Mouse (Mus musculus) heart, postnatal 25 days (tissue): ENCODE data around the gene Kat5. TPM values are rescaled to one million over a fixed set of nuclear protein-coding genes. Genes with fewer than 3 reads are reported as not detected.
A peak's percentile ranks its signal among the peaks of the same experiment; 100 is the strongest.

Source experiments
- DNase-seq: peaks from one replicate; pipeline ENCODE4 v3.0.0; 2022; ENCODE audit warnings: low spot score
- intact Hi-C: fragments of 180-260 bp; cut with DNase I; formaldehyde crosslinking; loops from one replicate; pipeline ENCODE4 v1.15.1; 2025
- total RNA-seq, 2 experiments: library from RNA; stranded (reverse); gene quantifications; 2 replicates each; pipeline ENCODE4 v1.2.3; 2021

Gene Kat5
- total RNA-seq, result 10 to 100 TPM; 24.8 to 26.5 TPM

DNA sequence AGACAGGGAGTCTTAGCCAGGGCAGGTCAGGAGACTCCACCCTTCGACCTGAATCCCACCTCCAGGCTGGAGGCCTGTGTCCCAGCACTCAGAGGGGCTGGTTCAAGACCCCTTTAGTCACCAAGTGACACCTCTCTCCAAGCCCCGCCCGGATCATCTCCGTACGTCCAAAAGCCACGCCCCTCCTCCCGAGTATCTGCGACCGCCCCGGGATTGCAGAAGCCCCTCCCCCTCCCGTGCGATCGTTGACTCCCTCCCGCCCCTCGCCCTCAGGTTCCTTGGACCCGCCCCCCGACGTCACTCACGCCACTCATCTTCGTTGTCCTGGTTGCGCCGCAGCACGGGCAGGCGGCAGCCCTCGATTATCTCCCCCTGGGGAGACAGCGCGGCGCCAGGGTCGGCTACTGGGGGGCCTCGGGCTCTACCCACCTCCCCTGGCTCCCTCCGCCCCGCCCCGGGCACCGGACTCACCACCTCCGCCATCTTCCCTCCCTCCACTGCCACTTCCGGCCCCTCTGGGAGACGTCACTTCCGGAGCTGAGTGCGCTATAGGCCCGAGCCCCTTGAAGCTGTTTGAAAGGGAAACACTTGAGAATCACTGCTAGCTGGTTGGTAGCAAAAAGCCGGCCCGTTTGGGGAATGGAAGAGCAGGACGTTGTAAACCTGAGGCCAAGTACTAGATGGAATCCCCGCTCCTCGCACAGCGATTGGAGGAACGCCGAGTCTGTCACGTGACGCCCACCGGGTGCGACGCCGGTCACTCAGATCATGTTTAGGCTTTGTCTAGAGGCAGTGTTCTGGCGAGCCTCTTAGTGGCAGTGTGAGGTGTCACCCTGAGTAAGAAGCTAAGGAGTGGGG, at the start of gene Kat5:
Kat5 (minus strand) TSS at position 691 of the 858 bp plus-strand sequence.
- intact Hi-C loops, result loop anchor here (2.0 to 5.0 kb wide), 2 partner anchors 25 to 53 kb away; partner anchors contain the start of gene Sipa1
- DNase-seq, result peak; percentile 88

DNA sequence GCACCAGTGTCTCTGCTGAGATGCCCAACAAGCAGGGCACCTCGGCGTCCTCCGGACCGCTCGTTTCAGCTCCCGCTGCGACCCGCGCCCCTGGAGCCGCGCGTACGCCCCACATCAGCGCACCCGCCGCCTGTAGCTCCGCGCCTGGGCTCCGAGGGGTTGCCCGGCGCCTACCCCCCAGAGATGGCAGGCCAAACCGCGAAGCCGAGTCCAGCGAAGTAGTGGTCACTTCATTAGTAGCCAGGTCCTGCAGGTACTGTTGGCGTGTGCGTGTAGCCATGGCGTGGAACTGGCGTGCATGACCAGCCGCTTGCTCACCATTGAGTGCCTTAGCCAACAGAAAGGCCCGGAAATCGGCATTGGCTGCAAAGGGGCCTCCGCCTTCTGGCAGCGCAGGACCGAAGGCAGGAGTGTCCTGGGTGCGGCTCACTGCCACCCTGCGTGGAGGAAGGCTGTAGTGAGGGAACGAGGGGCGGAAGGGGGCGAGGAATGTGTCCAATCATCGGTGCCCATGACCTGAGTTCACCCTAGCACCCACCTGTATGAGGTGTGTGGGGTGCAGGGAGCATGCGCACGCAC, 44.8 kb upstream of the Kat5 start:
- no peak for DNase-seq
- intact Hi-C loops, result no loop called here

DNA sequence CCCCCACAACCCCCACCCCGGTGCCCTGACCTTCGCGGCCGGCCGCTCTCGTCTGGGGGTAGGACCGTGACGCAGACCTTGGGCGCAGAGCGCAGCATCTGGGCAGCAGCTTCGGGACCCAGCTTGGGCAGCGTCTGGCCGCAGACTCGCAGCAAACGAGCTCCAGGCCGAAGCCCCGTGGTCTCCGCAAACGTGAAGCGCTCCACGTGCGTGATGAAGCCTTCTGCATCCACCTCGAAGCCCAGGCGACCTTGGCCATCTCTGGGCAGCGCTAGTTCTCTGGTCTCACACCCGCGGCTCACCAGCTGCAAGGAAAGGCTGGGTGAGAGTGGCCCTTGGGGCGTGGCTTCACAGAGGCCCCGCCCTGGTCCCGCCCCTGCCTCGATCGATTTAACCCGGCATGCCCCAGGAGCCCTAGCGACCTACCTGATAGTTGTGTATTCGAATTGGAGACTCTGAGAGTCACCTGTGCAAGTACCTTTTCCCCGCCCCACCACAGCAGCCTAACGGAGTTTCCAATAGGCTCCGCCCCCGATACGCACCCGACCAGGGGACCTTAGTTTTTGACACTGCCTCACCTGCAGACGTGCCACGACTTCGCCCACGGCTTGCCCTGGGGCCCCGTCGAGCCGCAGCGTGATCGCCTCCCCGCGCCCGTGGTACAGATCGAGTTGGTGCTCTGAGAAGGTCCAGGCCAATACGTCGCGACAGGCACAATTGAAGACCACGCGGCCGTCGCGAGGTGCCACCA, 44.1 kb upstream of the Kat5 start:
- intact Hi-C loops, result no loop called here
- DNase-seq, result no peak

DNA sequence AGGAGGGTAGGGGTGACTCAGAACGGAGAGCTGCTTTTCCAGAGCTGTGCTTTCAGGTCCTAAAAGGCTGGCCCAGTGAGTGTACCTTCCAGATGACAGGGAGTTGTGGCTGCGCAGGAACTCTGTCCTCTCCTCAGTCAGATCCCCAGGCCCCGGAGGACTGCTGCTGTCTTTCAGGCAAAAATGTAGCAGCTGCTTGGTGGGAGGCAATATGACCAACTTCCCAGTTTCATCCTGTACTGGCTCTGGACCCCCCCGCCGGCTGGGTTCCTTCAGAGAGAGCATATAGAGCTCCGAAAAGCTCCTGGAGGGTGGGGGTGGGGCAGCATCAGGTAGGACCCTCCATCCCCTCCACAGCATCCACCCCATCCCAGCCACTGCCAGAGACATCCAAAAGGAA, 42.5 kb upstream of the Kat5 start:
- no peak for DNase-seq
- intact Hi-C loops, result no loop called here

DNA sequence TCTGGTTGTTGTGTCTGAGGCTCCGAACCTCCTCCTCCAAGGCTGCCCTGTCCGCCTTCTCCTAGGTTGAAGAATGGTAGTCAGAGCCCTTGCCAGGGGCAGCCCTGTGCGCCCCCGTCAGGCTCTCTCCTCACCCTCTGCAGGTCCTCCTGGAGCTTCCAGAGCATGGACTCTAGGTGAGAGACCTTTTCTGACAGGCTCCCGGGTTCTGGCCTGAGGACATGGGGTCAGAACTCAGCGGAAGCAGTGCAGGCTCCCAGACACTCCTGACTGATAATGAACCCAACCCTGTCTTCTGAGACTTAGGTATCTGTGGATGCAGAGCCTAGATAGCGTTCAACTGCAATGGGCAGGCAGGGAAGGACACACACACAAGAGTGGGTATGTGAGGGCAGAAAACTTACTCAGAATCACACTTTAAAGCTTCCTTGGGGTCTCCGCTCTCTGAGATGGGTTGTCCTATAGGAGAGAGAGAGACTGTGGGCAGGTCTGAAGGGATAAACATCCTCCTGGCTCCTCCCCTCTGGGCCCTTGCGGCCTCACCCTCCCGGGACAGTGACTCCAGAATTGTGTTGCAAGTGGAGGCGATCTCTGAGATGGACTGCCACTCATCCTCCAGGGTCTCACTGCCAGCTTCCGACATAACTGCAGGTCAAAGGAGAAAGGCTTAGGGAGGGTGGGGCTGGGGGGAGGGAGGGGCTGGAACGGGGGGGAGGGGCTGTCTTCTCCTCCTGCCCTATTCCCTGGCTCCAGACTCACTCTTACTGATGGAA, 41.7 kb upstream of the Kat5 start:
- DNase-seq, result no peak

DNA sequence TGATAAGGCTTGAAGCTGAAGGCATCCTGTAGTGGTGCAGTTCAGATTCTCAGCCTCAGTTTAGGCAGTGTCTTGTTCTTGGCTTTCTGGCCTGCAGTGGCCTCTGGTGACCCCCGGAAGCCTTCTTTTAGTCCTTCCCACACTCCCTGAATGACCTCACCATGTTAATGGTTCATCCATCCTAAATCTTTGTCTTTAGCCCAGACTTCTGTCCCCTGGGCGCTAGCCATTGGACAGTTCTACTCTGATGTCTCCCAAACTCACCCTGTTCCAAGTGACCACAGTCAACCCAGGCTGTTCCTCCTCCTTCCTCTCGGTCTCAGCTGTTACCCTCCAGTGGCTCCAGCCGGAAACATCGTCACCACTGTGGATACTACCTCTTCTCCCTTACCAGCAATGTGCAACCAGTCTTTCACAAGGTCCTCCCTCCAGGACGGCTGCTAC, 39.3 kb upstream of the Kat5 start:
- intact Hi-C loops, result loop anchor here (5.0 kb wide), 1 partner anchor 78 kb away; the partner anchor contains the start of genes Ehbp1l1 and Fam89b

More for the DNA sequence above, 41.7 kb upstream of the Kat5 start:
- intact Hi-C loops, result no loop called here

DNA sequence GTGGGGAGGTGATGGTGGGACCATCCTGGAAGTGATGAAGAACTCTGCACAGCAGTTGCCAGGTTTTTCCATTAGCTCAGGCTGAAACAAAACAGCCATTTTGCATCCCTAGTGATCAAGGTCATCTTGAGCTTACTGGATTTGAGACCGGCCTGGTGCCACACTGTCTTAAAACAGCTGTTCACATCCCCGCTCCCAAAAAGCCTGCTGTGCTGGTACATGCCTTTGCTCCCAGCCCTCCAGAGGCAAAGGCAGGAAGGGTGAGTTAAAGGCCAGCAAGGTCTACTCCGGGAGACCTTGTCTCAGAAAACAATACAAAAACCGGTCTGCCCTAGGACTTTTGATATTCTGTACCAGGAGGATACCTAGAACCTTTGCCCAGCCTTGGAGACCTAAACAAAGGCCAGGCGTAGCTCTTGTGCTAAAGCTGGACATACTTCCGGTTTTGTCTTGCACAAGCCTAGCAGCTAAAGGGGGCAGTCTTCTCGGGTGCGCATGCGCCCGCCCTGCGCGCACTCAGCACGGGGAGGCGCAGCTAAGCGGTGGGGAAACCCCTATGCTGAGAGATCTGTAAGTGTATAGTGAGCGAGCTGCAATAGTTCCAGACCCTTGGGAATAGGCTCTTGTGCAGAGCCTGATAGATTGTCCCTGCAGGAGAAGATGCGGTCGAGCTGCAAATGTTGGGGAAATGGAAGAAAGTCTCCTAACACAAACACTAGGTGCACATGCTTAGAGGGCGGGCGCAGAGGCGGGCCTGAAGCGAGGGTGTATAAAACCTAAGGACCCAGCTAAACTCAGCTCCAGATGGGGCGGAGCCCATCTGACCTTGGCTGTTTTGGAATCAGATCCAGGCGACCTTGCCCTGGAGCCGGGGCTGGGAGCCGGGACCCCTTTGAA, 38.6 kb upstream of the Kat5 start:
- DNase-seq, result peak; percentile 79
- intact Hi-C loops, result loop anchor here (5.0 kb wide), 1 partner anchor 79 kb away; the partner anchor contains the start of genes Ehbp1l1 and Fam89b

More for the DNA sequence above, 39.3 kb upstream of the Kat5 start:
- DNase-seq, result peak; percentile 69

DNA sequence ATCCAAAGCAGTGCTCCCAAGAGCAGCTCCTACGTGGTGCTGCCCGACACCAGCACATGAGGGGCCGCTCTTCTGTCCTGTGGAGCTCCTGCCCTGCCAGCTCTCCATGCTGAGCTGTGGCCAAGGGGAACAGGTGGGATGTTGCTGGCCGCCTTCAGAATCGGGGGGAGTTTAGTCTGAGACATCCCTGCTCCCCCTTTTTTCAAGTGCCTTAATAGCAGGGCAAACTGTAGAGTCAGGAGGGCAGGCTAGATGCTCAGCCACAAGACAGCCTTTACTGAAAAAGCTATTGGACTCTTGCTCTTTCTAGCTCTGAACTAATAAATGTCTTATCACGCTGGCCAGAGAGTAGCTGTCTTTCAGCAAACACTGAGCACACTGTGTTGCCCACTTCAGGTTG, 37.8 kb upstream of the Kat5 start:
- intact Hi-C loops, result loop anchor here (5.0 kb wide), 1 partner anchor 80 kb away; the partner anchor contains the start of genes Ehbp1l1 and Fam89b

DNA sequence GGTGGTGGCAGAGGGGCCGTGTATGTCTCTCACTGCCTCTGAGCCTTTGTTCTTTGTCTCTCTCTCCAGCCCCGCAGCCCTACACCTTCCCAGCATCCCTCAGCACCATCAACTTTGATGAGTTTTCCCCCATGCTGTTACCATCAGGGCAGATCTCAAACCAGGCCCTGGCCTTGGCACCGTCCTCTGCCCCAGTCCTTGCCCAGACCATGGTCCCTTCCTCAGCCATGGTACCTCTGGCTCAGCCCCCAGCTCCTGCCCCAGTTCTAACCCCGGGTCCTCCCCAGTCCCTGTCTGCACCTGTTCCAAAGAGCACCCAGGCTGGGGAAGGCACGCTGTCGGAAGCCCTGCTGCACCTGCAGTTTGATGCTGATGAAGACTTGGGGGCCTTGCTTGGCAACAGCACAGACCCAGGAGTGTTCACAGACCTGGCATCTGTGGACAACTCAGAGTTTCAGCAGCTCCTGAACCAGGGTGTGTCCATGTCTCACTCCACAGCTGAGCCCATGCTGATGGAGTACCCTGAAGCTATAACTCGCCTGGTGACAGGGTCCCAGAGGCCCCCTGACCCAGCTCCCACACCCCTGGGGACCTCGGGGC, 36.8 kb upstream of the Kat5 start:
- DNase-seq, result no peak
- intact Hi-C loops, result loop anchor here (5.0 kb wide), 1 partner anchor 80 kb away; the partner anchor contains the start of genes Ehbp1l1 and Fam89b

More for the DNA sequence above, 37.8 kb upstream of the Kat5 start:
- DNase-seq, result no peak

DNA sequence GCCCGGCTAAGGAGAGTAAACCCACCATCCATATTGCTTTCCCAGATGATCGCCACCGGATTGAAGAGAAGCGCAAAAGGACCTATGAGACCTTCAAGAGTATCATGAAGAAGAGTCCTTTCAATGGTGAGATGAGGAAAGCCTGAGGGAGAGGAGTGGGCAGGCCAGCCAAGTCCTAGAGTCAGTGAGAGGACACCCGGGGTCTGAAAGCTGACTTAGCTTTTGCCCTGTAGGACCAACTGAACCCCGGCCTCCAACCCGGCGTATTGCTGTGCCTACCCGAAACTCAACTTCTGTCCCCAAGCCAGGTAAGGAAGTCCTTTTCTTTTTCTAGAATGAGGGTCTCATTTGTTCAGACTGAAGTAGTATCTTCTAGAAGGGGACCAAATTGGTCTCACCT, 35.2 kb upstream of the Kat5 start:
- DNase-seq, result no peak
- intact Hi-C loops, result loop anchor here (5.0 kb wide), 1 partner anchor 82 kb away; the partner anchor contains the start of genes Ehbp1l1 and Fam89b

DNA sequence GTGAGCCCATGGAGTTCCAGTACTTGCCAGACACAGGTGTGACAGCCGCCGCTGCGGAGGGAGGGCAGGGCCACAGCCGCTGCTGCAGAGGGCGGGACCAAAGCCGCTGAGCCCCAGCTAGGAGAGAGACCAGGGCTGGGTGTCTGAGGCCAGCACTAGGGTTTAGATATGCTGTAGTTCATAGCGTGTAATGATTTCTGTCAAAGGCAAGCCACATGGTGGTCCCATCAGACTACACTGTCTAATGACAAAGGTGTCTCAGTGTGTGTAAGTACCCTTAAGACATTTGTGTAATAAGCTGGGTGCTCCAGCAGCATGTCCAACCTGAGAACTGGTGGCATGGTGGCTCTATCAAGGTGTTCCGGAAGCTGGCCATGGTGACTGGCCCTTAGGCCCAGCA, 31.6 kb upstream of the Kat5 start:
- intact Hi-C loops, result no loop called here

DNA sequence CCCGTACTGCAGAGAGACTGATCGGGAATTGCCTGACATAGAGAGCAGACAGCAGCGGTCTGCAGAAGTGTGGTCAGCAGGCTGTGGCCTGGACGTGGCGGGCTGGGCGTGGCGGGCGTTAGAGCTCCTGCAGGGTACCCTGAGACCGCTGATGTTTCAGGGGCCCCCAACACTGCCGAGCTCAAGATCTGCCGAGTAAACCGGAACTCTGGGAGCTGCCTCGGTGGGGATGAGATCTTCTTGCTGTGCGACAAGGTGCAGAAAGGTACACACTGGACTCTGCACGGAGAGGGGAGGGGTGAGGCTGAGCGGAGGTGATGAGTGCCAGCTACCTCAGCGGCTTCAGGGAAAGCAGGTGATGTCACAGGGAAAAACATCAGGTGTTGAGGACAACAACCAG, 31.0 kb upstream of the Kat5 start:
- intact Hi-C loops, result no loop called here

More for the DNA sequence above, 31.6 kb upstream of the Kat5 start:
- DNase-seq, result no peak

DNA sequence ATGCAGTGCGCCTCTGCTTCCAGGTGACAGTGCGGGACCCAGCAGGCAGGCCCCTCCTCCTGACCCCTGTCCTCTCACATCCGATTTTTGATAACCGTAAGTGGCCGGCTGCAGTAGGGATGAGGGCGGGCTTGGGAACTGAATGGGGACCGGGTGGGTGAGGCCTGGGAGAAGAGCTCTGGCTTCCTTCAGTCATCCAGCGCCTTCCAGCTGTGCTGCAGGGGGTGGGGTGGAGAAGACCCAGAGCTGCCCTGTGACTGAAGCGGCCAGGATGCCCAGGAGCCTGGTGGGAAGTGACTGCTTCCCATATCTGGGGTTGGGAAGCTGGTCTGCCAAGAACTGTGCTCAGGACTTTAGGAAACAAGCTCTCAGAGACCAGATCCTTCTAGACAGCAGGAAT, 30.3 kb upstream of the Kat5 start:
- no peak for DNase-seq
- intact Hi-C loops, result no loop called here

More for the DNA sequence above, 31.0 kb upstream of the Kat5 start:
- no peak for DNase-seq

DNA sequence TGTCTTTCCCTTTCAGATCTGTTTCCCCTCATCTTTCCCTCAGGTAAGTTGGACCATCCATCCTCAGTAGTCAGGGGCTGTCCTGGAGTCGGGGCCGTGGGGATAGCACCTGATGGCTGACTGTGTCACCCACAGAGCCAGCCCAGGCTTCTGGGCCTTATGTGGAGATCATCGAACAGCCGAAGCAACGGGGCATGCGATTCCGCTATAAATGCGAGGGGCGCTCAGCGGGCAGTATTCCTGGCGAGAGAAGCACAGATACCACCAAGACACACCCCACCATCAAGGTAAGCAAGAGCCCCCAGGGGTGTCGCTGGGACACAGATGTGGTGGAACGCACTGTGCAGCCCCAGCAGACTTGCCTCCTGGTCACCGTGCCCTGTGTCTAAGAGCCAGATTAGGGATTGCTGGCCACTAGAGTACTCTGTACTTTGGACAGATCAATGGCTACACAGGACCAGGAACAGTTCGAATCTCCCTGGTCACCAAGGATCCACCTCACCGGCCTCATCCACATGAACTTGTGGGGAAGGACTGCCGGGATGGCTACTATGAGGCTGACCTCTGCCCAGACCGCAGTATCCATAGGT, 28.5 kb upstream of the Kat5 start:
- no peak for DNase-seq
- intact Hi-C loops, result loop anchor here (2.0 to 5.0 kb wide), 2 partner anchors 36 to 54 kb away; partner anchors contain the start of gene Rnaseh2c

DNA sequence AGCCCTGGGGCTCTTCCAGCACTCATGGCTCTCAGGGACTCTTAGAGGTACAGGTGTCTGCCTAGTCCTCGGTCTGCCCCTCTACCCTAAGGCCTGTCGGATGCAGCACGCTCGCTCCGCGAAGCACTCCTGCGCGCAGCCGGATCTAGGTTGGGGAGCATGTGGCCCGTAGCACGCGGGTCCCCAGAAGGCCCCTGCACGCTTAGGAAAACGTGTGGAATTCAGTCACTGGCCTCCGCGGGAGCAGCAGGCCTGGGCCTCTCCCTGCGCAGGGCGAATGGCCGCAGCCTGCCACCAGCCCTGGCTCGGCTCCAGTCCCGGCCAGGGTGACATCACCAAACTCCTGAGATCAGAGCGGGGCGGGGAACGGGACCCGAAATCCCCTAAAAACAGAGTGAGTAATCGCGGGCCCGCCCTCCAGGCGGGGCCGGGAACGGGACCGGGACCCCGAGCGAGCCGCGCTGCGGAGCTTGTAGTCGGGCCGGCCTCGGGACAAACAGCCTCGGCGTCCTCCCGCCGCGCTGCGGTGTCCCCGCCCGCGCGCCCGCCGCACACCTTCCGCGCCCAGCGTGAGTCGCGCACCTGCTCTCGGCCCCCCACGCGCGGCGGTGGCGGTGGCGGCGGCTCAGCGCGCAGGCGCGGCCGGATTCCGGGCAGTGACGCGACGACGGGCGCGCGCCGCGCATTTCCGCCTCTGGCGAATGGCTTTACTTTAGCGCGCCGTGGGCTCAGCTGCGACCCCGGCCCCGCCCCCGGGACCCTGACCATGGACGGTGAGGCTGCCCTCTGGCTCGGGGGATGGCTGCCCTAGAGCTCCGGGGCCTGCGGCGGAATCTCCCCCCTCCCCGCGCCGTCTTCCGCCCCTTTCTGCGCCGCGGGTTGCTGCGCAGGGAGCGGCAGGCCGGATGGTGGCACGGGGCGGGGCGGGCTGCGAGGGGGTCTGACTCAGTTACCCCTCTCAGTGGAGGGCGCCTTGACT, 27.3 kb upstream of the Kat5 start, which contains the start of gene Rela:
Rela (plus strand) TSS at position 415 of the 979 bp plus-strand sequence.
- DNase-seq, result peak; percentile 91
- intact Hi-C loops, result loop anchor here (2.0 to 5.0 kb wide), 3 partner anchors 25 to 55 kb away; partner anchors contain the start of genes Rnaseh2c and Sipa1

DNA sequence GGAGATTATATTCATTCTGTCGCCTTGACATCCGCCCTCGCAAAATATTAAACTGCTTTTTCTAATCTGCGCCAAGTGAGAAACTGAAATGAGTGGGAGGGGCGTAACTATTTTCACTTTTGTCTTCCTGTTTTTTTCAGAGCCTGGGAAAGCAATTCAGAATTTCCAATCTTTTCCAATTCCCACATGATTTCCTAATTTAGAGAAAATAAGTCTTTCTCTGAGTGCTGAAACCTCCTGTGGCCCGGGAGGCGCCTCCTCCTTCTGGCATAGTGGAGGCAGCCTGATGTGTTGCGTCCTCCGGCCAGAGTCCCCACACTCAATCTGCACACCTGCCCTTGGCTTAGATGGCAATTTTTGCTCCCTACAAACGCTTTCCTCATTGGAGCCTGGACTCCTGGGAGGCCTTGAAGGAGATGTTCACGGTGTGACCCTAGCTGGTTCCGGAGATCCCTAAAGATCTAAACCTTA, 26.6 kb upstream of the Kat5 start:
- DNase-seq, result peak; percentile 46
- intact Hi-C loops, result loop anchor here (2.0 to 5.0 kb wide), 2 partner anchors 26 to 34 kb away; partner anchors contain the start of genes Rnaseh2c and Sipa1
